Mouse (Mus musculus): ENCODE data around the gene Fam161a.

Fam161a gene

GRCm38 (mm10) chr11:23007481-23008180 lies at the start of gene Fam161a:
Fam161a (plus strand) TSS chr11:23007531.
- peak; percentile 80 to 82 for DNase-seq (ENCODE audit: low spot score in 2 of 2)

- peak in 1 of 2 experiments; percentile 15 for DNase-seq (ENCODE audit: low spot score in 2 of 2)
These were observed 49.4 kb upstream of the Fam161a start for GRCm38 (mm10) chr11:22957791-22958374.

DNA sequence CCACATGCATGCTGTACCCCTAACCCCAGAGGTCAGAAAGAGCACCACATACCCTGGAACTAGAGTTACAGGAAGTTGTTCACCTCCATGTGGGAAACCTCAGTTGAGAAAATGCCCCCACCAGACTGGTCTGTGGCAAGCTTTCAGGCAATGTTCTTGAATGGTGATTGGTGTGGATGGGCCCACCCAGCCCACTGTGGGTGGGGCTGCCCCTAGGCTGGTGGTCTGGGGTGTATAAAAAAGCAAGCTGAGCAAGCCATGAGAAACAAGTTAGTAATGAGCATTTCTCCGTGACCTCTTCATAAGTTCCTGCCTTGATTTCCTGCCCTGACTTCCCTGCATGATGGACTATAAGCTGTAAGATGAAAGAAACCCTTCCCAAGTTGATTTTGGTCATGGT lies 45.2 kb upstream of the Fam161a start:
- no peak for DNase-seq (ENCODE audit: low spot score in 2 of 2)

GRCm38 (mm10) chr11:22964401-22964800 lies 42.9 kb upstream of the Fam161a start:
- DNase-seq (ENCODE audit: low spot score in 2 of 2), result no peak

- DNase-seq (ENCODE audit: low spot score in 2 of 2), result peak in 1 of 2 experiments; percentile 22
These were observed 41.8 kb upstream of the Fam161a start for GRCm38 (mm10) chr11:22965503-22965902.

DNA sequence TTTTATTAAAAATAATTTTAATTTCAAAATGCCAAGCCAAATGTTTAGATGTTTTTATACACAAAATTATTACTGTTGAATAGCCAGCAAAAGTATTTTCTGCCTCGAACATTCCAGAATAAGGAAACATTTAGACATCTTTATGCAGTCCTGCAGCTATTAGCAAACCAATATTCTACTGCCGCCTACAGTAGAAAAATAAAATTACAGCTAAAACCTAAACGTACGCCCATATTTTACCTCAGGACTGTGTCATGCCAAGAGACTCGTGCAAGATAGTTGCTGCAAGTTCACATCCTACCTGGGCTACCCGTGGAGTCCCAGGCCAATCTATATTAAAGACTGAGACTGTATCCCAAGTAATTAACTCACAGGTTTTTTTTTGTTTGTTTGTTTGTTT lies 37.8 kb upstream of the Fam161a start:
- no peak for DNase-seq (ENCODE audit: low spot score in 2 of 2)

GRCm38 (mm10) chr11:22970546-22970945 lies 36.8 kb upstream of the Fam161a start:
- no peak for DNase-seq (ENCODE audit: low spot score in 2 of 2)

- DNase-seq (ENCODE audit: low spot score in 2 of 2), result peak; percentile 44 to 57
These were observed 35.3 kb upstream of the Fam161a start, which contains the start of gene Zrsr1 for GRCm38 (mm10) chr11:22971835-22972709. Zrsr1 (plus strand) TSS chr11:22972005.

GRCm38 (mm10) chr11:22972746-22973526 lies 34.4 kb upstream of the Fam161a start:
- peak; percentile 82 for DNase-seq (ENCODE audit: low spot score in 2 of 2)

DNA sequence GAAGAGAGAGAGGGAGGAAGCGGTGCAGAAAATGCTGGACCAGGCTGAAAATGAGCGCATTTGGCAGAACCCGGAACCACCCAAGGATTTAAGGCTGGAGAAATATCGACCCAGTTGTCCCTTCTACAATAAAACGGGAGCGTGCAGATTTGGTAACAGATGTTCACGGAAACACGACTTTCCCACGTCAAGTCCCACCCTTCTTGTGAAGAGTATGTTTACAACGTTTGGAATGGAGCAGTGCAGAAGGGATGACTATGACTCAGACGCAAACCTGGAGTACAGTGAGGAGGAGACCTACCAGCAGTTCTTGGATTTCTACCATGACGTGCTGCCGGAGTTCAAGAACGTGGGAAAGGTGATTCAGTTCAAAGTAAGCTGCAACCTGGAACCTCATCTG lies 33.7 kb upstream of the Fam161a start:
- no peak for DNase-seq (ENCODE audit: low spot score in 2 of 2)

DNA sequence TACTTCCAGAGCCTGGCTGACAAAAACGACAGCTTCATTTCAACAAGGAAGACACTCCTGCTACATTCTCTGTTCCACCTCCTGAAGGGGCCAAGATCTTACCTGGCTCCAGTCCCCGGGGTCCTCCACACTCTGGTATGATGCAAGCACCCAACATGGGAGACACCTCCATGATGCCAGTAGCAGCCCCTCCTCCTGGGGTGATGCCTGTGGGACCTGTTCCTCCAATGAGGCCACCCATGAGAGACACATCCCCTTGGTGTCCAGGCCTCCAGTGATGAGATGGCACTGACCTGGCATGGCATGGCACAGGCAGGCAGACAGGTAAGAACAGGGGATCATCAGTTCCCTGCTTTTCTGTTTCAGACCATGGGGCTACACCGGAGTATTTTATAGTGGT lies 29.1 kb upstream of the Fam161a start:
- no peak for DNase-seq (ENCODE audit: low spot score in 2 of 2)

- no peak for DNase-seq (ENCODE audit: low spot score in 2 of 2)
These were observed 28.6 kb upstream of the Fam161a start for GRCm38 (mm10) chr11:22978711-22979110.

DNA sequence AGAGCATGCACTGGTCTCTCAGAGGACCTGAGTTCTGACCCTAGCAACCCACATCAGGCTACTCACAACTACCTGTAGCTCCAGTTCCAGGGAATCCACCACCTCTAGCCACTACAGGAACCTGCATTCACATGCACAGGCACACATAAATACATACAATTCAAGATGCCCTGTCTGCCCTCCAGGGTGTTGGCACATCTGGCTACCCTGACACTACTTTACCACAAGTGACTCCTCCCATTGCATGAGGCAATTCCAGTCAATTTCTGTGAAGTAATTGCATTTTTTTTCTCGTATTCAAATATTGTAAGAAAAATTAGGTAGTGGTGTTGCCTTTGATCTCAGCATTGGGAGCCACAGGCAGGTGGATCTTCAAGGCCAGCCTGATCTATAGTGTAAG lies 28.1 kb upstream of the Fam161a start:
- DNase-seq (ENCODE audit: low spot score in 2 of 2), result no peak

- no peak for DNase-seq (ENCODE audit: low spot score in 2 of 2)
These were observed 26.3 kb upstream of the Fam161a start for GRCm38 (mm10) chr11:22981041-22981440.

DNA sequence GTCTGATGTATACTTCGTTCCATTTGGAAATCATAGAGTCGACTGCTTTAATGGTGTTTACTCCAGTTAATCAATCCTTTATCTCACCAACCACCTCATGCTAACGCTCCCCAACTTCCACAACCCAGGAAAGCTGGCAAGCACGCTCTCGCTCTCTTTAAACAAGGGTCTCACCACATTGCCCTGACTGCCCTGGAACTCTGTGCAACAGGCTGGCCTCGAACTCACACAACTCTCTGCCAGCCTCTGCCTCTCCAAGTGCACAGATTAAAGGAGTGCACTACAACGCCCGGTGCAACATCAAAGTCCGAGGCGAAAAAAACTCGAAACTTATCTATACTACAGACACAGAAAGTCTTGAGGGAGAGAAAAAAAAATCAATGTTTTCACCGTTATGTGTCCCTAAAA lies 25.8 kb upstream of the Fam161a start:
- no peak for DNase-seq (ENCODE audit: low spot score in 2 of 2)

DNA sequence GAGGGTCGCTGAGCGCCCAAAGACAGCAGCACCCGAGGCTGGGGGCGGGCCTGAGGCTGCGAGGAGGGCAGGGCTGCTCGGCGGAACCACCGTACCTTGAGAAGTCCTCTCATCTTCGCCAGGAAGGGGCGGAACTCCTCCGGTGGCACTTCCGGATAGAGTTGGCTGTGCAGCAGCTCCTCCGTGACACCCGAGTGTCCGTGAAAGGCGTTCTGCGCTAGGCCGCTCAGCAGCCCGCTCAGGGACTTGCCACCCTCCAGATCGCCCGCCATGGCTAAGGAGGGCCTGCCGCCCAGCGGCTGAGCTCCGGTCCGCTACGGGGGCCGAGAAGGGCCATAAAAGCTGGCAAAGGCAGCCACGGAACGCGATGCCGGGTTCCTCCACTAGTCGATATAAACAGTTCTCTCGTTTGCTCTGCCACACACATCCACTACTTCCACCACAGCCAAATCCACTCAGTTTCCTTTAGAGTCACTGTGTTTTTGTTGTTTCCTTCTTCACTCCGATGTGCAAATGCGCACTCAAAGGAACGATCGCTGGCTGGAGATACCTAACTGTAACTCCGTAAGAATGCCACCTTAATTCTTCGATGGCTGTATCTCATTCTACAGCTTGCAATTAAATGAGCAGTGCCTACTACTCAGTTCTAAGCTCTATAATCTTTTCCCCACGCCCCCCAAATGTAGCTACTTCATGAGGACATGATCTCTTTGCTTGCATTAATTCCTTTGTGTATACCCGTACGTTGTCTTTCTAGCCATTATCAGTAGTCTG lies 25.2 kb upstream of the Fam161a start, which contains the start of the genes Gm28048 and Commd1:
Gene Gm28048, minus strand, starts transcription at position 107 of the 774 bp plus-strand sequence.
Gene Commd1, minus strand, starts transcription at position 399 of the 774 bp plus-strand sequence.
- peak; percentile 93 to 95 for DNase-seq (ENCODE audit: low spot score in 2 of 2)

GRCm38 (mm10) chr11:22982846-22983245 lies 24.5 kb upstream of the Fam161a start:
- no peak for DNase-seq (ENCODE audit: low spot score in 2 of 2)

DNA sequence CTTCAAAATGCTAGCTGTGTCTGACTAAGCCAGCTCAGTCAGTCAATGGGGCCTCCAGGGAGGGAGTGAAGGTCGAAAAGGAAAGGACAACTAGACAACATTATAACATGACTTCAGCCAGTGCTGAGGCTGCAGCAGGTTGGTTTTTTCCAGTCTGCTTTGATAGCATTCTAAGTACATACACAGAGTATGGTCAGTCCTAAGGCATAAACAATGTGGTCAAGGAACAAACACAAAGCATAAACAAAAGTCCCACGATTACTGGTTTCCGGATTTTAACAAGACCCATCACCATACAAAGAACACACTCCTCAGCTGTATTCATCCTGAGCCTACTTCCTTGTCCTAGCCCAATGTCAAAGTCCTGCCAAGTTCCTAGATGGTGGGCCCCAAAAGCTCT lies 21.8 kb upstream of the Fam161a start:
- no peak for DNase-seq (ENCODE audit: low spot score in 2 of 2)

- DNase-seq (ENCODE audit: low spot score in 2 of 2), result peak; percentile 52 to 58
These were observed 20.0 kb upstream of the Fam161a start for GRCm38 (mm10) chr11:22987357-22987756.

- no peak for DNase-seq (ENCODE audit: low spot score in 2 of 2)
These were observed 17.5 kb upstream of the Fam161a start for GRCm38 (mm10) chr11:22989786-22990185.

Data from natural killer cell, adult 2 months (primary cell).